Mouse (Mus musculus) MEL (cell line): ENCODE measurements around the gene Emx2. TPM values are rescaled to one million over a fixed set of nuclear protein-coding genes. Genes with fewer than 3 reads are reported as not detected.
A peak's percentile ranks its signal among the peaks of the same experiment; 100 is the strongest.

Experiments used
- DNase-seq: peaks from one replicate; pipeline ENCODE4 v3.0.0; 2011; ENCODE audit warnings: low read depth, low spot score
- H3K27ac ChIP-seq: 2 replicates; pipeline ENCODE4 v1.5.1; 2012; ENCODE audit warnings: low read depth, mild to moderate bottlenecking, control low read depth, low read length, moderate library complexity; ENCODE audit not compliant: control insufficient read depth
- H3K27me3 ChIP-seq, 2 experiments: fragments of 150-350 bp in 1 of 2; sonication (generic) in 1 of 2; 2 replicates each; pipeline ENCODE4 v1.6.1; 2012; ENCODE audit warnings: low read length in 2 of 2, mild to moderate bottlenecking in 2 of 2, improper control_type of control experiment in 1 of 2, moderate library complexity in 1 of 2; ENCODE audit not compliant: insufficient read depth in 2 of 2, control insufficient read depth in 1 of 2
- H3K36me3 ChIP-seq, 2 experiments: 2 replicates each; pipeline ENCODE4 v1.6.1; 2012 to 2014; ENCODE audit warnings: low read length in 2 of 2, improper control_type of control experiment in 1 of 2, inconsistent platforms in 1 of 2, mild to moderate bottlenecking in 1 of 2; ENCODE audit not compliant: insufficient read depth in 2 of 2, control insufficient read depth in 1 of 2
- H3K4me1 ChIP-seq, 2 experiments: fragments of 150-350 bp in 1 of 2; sonication (generic) in 1 of 2; 2 replicates each; pipeline ENCODE4 v1.6.1; 2012; ENCODE audit warnings: low read length in 2 of 2, improper control_type of control experiment in 1 of 2, mild to moderate bottlenecking in 1 of 2; ENCODE audit not compliant: insufficient read depth in 2 of 2, control insufficient read depth in 1 of 2
- H3K4me3 ChIP-seq, 2 experiments: fragments of 150-350 bp in 1 of 2; sonication (generic) in 1 of 2; 2 replicates each; pipeline ENCODE4 v1.5.1; 2012; ENCODE audit warnings: low read depth in 2 of 2, low read length in 2 of 2, mild to moderate bottlenecking in 2 of 2, moderate library complexity in 2 of 2, control low read depth in 1 of 2, improper control_type of control experiment in 1 of 2; ENCODE audit not compliant: control insufficient read depth in 1 of 2, insufficient read depth in 1 of 2
- H3K79me2 ChIP-seq: 2 replicates; pipeline ENCODE4 v1.6.1; 2012; ENCODE audit warnings: mild to moderate bottlenecking, low read length, moderate library complexity; ENCODE audit not compliant: control insufficient read depth, poor library complexity, insufficient read depth
- H3K9ac ChIP-seq: 2 replicates; pipeline ENCODE4 v1.6.1; 2012; ENCODE audit warnings: low read depth, mild to moderate bottlenecking, control low read depth, low read length, moderate library complexity; ENCODE audit not compliant: control insufficient read depth, poor library complexity, severe bottlenecking
- H3K9me3 ChIP-seq: fragments of 150-350 bp; sonication (generic); replicated peaks from 2 replicates; pipeline ENCODE4 v1.6.1; 2012; ENCODE audit warnings: mild to moderate bottlenecking, low read length, improper control_type of control experiment, moderate library complexity; ENCODE audit not compliant: insufficient read depth
- CTCF ChIP-seq, 3 experiments: IDR thresholded peaks in 2 of 3; conservative IDR thresholded peaks in 1 of 3; 2 replicates each; pipeline ENCODE4 v1.5.1; 2011 to 2012; ENCODE audit warnings: low read length in 3 of 3, low read depth in 2 of 3, mild to moderate bottlenecking in 2 of 3, improper control_type of control experiment in 1 of 3, inconsistent platforms in 1 of 3, mixed read lengths in 1 of 3, moderate library complexity in 1 of 3; ENCODE audit not compliant: control insufficient read depth in 1 of 3, insufficient read depth in 1 of 3, poor library complexity in 1 of 3, severe bottlenecking in 1 of 3
- E2F4 ChIP-seq: IDR thresholded peaks from 2 replicates; pipeline ENCODE4 v1.6.1; 2011; ENCODE audit warnings: low read depth, low read length, improper control_type of control experiment, borderline replicate concordance
- ELF1 ChIP-seq: IDR thresholded peaks from 2 replicates; pipeline ENCODE4 v1.6.1; 2014; ENCODE audit warnings: low read depth, mild to moderate bottlenecking, inconsistent platforms, low read length, improper control_type of control experiment, moderate library complexity
- EP300 ChIP-seq, 2 experiments: IDR thresholded peaks; 2 replicates each; pipeline ENCODE4 v1.6.1; 2011; ENCODE audit warnings: improper control_type of control experiment in 2 of 2, low read length in 2 of 2, low read depth in 1 of 2, mild to moderate bottlenecking in 1 of 2
- ETS1 ChIP-seq: IDR thresholded peaks from 2 replicates; pipeline ENCODE4 v1.6.1; 2012; ENCODE audit warnings: low read depth, mild to moderate bottlenecking, inconsistent platforms, low read length, improper control_type of control experiment, moderate library complexity
- GABPA ChIP-seq: IDR thresholded peaks from 2 replicates; pipeline ENCODE4 v1.6.1; 2012; ENCODE audit warnings: low read depth, mild to moderate bottlenecking, inconsistent platforms, low read length, improper control_type of control experiment, moderate library complexity
- GATA1 ChIP-seq: IDR thresholded peaks from 2 replicates; pipeline ENCODE4 v1.6.1; 2011; ENCODE audit warnings: low read depth, low read length, improper control_type of control experiment
- HCFC1 ChIP-seq: IDR thresholded peaks from 2 replicates; pipeline ENCODE4 v1.6.1; 2012; ENCODE audit warnings: low read depth, mild to moderate bottlenecking, inconsistent platforms, low read length, improper control_type of control experiment, moderate library complexity
- JUND ChIP-seq: IDR thresholded peaks from 2 replicates; pipeline ENCODE4 v1.6.1; 2011; ENCODE audit warnings: low read depth, mild to moderate bottlenecking, improper control_type of control experiment, low read length
- MAFK ChIP-seq: IDR thresholded peaks from 2 replicates; pipeline ENCODE4 v1.6.1; 2011; ENCODE audit warnings: low read depth, mild to moderate bottlenecking, low read length, improper control_type of control experiment, borderline replicate concordance
- MAX ChIP-seq: IDR thresholded peaks from 2 replicates; pipeline ENCODE4 v1.6.1; 2011; ENCODE audit warnings: low read length, improper control_type of control experiment
- MAZ ChIP-seq: IDR thresholded peaks from 2 replicates; pipeline ENCODE4 v1.6.1; 2012; ENCODE audit warnings: low read depth, mild to moderate bottlenecking, inconsistent platforms, low read length, improper control_type of control experiment
- MXI1 ChIP-seq: IDR thresholded peaks from 2 replicates; pipeline ENCODE4 v1.6.1; 2011; ENCODE audit warnings: mild to moderate bottlenecking, low read depth, low read length, improper control_type of control experiment
- NELFE ChIP-seq: IDR thresholded peaks from 2 replicates; pipeline ENCODE4 v1.6.1; 2011; ENCODE audit warnings: low read depth, low read length, improper control_type of control experiment
- NRF1 ChIP-seq: IDR thresholded peaks from 2 replicates; pipeline ENCODE4 v1.6.1; 2014; ENCODE audit warnings: low read depth, mild to moderate bottlenecking, inconsistent platforms, low read length, improper control_type of control experiment, moderate library complexity; ENCODE audit not compliant: poor library complexity, insufficient read depth, severe bottlenecking
- POLR2AphosphoS2 ChIP-seq: IDR thresholded peaks from 2 replicates; pipeline ENCODE4 v1.6.1; 2011; ENCODE audit warnings: low read length, improper control_type of control experiment
- POLR2AphosphoS5 ChIP-seq: IDR thresholded peaks from 2 replicates; pipeline ENCODE4 v1.6.1; 2012; ENCODE audit warnings: low read depth, borderline replicate concordance, mild to moderate bottlenecking, inconsistent platforms, low read length, moderate library complexity, mixed read lengths
- RAD21 ChIP-seq: IDR thresholded peaks from 2 replicates; pipeline ENCODE4 v1.6.1; 2011; ENCODE audit warnings: mild to moderate bottlenecking, low read depth, low read length, improper control_type of control experiment
- RCOR1 ChIP-seq: IDR thresholded peaks from 2 replicates; pipeline ENCODE4 v1.6.1; 2012; ENCODE audit warnings: low read depth, mild to moderate bottlenecking, inconsistent platforms, low read length, improper control_type of control experiment
- SIN3A ChIP-seq: IDR thresholded peaks from 2 replicates; pipeline ENCODE4 v1.6.1; 2012; ENCODE audit warnings: low read length, improper control_type of control experiment, inconsistent platforms
- SMC3 ChIP-seq: IDR thresholded peaks from 2 replicates; pipeline ENCODE4 v1.6.1; 2011; ENCODE audit warnings: low read depth, low read length, improper control_type of control experiment
- TAL1 ChIP-seq: IDR thresholded peaks from 2 replicates; pipeline ENCODE4 v1.6.1; 2012; ENCODE audit warnings: mild to moderate bottlenecking, inconsistent platforms, low read length, moderate library complexity, mixed read lengths
- TBP ChIP-seq: IDR thresholded peaks from 2 replicates; pipeline ENCODE4 v1.8.0; 2011; ENCODE audit warnings: low read depth, low read length, improper control_type of control experiment
- TCF12 ChIP-seq: IDR thresholded peaks from 2 replicates; pipeline ENCODE4 v1.6.1; 2014; ENCODE audit warnings: low read depth, mild to moderate bottlenecking, inconsistent platforms, low read length, improper control_type of control experiment, moderate library complexity
- USF1 ChIP-seq: IDR thresholded peaks from 2 replicates; pipeline ENCODE4 v1.6.1; 2014; ENCODE audit warnings: low read depth, mild to moderate bottlenecking, inconsistent platforms, low read length, improper control_type of control experiment, moderate library complexity
- ZC3H11A ChIP-seq: IDR thresholded peaks from 2 replicates; pipeline ENCODE4 v1.6.1; 2012; ENCODE audit warnings: low read depth, mild to moderate bottlenecking, inconsistent platforms, low read length, improper control_type of control experiment
- ZKSCAN1 ChIP-seq: IDR thresholded peaks from 2 replicates; pipeline ENCODE4 v1.6.1; 2012; ENCODE audit warnings: low read depth, mild to moderate bottlenecking, inconsistent platforms, low read length, improper control_type of control experiment, moderate library complexity
- ZMIZ1 ChIP-seq: IDR thresholded peaks from 2 replicates; pipeline ENCODE4 v1.6.1; 2012; ENCODE audit warnings: low read depth, mild to moderate bottlenecking, inconsistent platforms, low read length, improper control_type of control experiment, moderate library complexity
- ZNF384 ChIP-seq: IDR thresholded peaks from 2 replicates; pipeline ENCODE4 v1.6.1; 2012; ENCODE audit warnings: low read depth, mild to moderate bottlenecking, inconsistent platforms, low read length, improper control_type of control experiment
- polyA plus RNA-seq, 2 experiments: library from polyadenylated mRNA; stranded (reverse) in 1 of 2; unstranded in 1 of 2; fragments of >175 nt in 1 of 2; fragments of >200 nt in 1 of 2; gene quantifications; 2 replicates each; pipeline versions ENCODE4 v1.2.1 to v1.2.4; 2012; ENCODE audit warnings: low replicate concordance in 2 of 2, low read depth in 1 of 2; ENCODE audit not compliant: insufficient read length in 2 of 2, insufficient read depth in 1 of 2, missing spikeins in 1 of 2
- total RNA-seq: library from RNA; depleted of rRNA; stranded (reverse); fragments of 300-350 nt; gene quantifications from 2 replicates; pipeline ENCODE4 v1.2.3, GENCODE M21; 2012

Emx2 gene
- total and polyA plus RNA-seq, 3 experiments: 0.08 TPM; not detected in 2

DNA sequence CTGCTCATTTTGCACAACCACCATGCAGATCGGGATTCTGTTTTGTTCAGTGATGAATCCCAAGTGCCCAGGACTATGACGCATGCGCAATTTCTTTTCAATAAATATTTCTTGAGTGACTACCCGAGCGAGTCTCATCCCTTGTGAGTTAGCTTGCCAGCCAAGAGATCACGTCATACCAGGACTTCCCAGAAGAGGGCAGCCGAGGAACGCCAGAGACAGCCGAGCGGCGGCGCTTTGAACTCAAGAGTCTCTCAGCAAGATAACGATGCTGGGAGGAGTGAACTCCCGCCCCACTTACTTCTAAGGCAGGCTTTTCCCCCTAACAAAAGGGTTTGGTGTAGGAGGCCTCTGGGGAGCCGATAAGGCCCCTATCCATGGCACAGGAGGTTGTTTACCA is 40.1 kb upstream of the Emx2 start:
- peaks cover 0 to 5% of the 10 kb centered on the region in 2 experiments; a peak in 2 of 4 replicates for H3K36me3 ChIP-seq
- H3K9me3 ChIP-seq: no peaks in the 10 kb centered on the region
- peaks cover 0 to 5% of the 10 kb centered on the region in 2 experiments; a peak in 2 of 4 replicates for H3K4me1 ChIP-seq
- no peak overlapping the region for H3K27ac ChIP-seq
- TF ChIP-seq CTCF (IDR thresholded peaks at IDR 0.05 in 2 of 3, conservative IDR thresholded peaks at IDR 0.05 in 1 of 3; ENCODE audit: control insufficient read depth in 1 of 3, insufficient read depth in 1 of 3, low read depth in 2 of 3, low read length in 3 of 3, poor library complexity in 1 of 3, severe bottlenecking in 1 of 3): peak; percentile 88 to 100 (median 99)
- peak; percentile 85 for TF ChIP-seq GATA1
- peak; percentile 46; the same call in 1 of the 2 replicates for TF ChIP-seq NRF1
- peak; percentile 26; the same call in 1 of the 2 replicates for TF ChIP-seq ETS1
- TF ChIP-seq ZKSCAN1: no peak
- no peak for TF ChIP-seq GABPA
- peak; percentile 48; the same call in 1 of the 2 replicates for TF ChIP-seq HCFC1
- peak; percentile 59; the same call in 1 of the 2 replicates for TF ChIP-seq MAZ
- no peak for TF ChIP-seq POLR2AphosphoS5
- TF ChIP-seq ZMIZ1: 0 out of 2 replicates have a peak, but pooled peaks have one; percentile 14
- TF ChIP-seq ZNF384: 0 out of 2 replicates have a peak, but pooled peaks have one; percentile 37
- TF ChIP-seq TAL1: no peak
- TF ChIP-seq SMC3: peak; percentile 96
- TF ChIP-seq ZC3H11A: peak; percentile 97
- peak in 1 of 2 experiments; percentile 18; a peak in 1 of 4 replicates for TF ChIP-seq EP300 (IDR thresholded peaks at IDR 0.05; ENCODE audit: low read depth in 1 of 2, low read length in 2 of 2)
- peak; percentile 55 for TF ChIP-seq TBP
- peak; percentile 31; the same call in 1 of the 2 replicates for TF ChIP-seq SIN3A
- TF ChIP-seq TCF12: 0 out of 2 replicates have a peak, but pooled peaks have one; percentile 29
- TF ChIP-seq RAD21: peak; percentile 99
- peak overlapping the region; percentile 26 to 36; a peak in 3 of 4 replicates for H3K4me3 ChIP-seq
- no peaks in the 10 kb centered on the region for H3K79me2 ChIP-seq
- DNase-seq: peak; percentile 97
- peak overlapping the region; percentile 52 for H3K9ac ChIP-seq
- no peaks in the 10 kb centered on the region for H3K27me3 ChIP-seq

DNA sequence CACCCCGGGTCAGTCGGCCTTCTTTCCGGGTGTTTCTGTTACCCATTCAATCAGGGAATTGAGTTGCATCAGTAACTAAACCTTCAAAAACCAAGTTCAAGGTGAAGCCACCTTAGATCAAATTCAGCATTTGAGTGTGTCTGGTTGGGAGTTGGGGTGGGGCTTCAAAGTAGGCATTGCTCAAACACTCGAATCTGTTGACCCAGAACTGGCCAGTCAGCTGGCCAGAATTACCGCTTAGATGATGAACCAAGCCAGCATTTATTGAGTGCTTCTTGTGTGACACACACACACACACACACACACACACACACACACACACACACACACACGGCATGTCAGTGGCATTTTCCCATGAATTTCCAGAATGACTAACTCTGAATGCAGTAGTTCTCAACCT is 39.5 kb upstream of the Emx2 start:
- Histone ChIP-seq H3K4me3 (no peak overlapping the region), H3K27me3 (no peaks in the 10 kb centered on the region), H3K9ac (peak overlapping the region; percentile 52), H3K4me1 (peaks cover 0 to 6% of the 10 kb centered on the region in 2 experiments; a peak in 2 of 4 replicates), H3K27ac (no peak overlapping the region), H3K79me2 (no peaks in the 10 kb centered on the region), H3K9me3 (no peaks in the 10 kb centered on the region), H3K36me3 (peaks cover 0 to 6% of the 10 kb centered on the region in 2 experiments; a peak in 2 of 4 replicates)
- TF ChIP-seq EP300 (IDR thresholded peaks at IDR 0.05; ENCODE audit: low read depth in 1 of 2, low read length in 2 of 2): no peak
- TF ChIP-seq MAX: no peak
- TF ChIP-seq USF1: no peak
- TF ChIP-seq RCOR1: no peak
- no peak for TF ChIP-seq ZMIZ1
- no peak for TF ChIP-seq RAD21
- TF ChIP-seq ELF1: no peak
- TF ChIP-seq NELFE: no peak
- TF ChIP-seq POLR2AphosphoS2: no peak
- TF ChIP-seq CTCF (IDR thresholded peaks at IDR 0.05 in 2 of 3, conservative IDR thresholded peaks at IDR 0.05 in 1 of 3; ENCODE audit: control insufficient read depth in 1 of 3, insufficient read depth in 1 of 3, low read depth in 2 of 3, low read length in 3 of 3, poor library complexity in 1 of 3, severe bottlenecking in 1 of 3): no peak
- TF ChIP-seq TBP: no peak
- no peak for TF ChIP-seq TCF12
- no peak for TF ChIP-seq ZKSCAN1
- no peak for TF ChIP-seq MAFK
- TF ChIP-seq MAZ: no peak
- TF ChIP-seq MXI1: no peak
- no peak for TF ChIP-seq JUND
- no peak for TF ChIP-seq E2F4
- no peak for TF ChIP-seq ZC3H11A
- TF ChIP-seq SMC3: no peak
- no peak for DNase-seq
